Mouse (Mus musculus) liver, adult 2 months (tissue): ENCODE data around the gene Hnrnph1. TPM values are rescaled to one million over a fixed set of nuclear protein-coding genes. Genes with fewer than 3 reads are reported as not detected.

Experiments used
- DNase-seq: peaks from one replicate; pipeline ENCODE4 v3.0.0-alpha.2; 2011; ENCODE audit warnings: low read depth, low spot score; ENCODE audit errors: extremely low read depth
- H3K27ac ChIP-seq: fragments of 200-500 bp; replicated peaks from 2 replicates; pipeline ENCODE4 v1.5.1; 2012; ENCODE audit warnings: low read depth, mild to moderate bottlenecking, control low read depth, inconsistent platforms, low read length; ENCODE audit not compliant: insufficient read depth
- H3K27me3 ChIP-seq: fragments of 200-500 bp; 2 replicates; pipeline ENCODE4 v1.6.1; 2012; ENCODE audit warnings: mild to moderate bottlenecking, moderate library complexity, low read length, inconsistent platforms; ENCODE audit not compliant: control insufficient read depth, insufficient read depth
- H3K36me3 ChIP-seq: fragments of 200-500 bp; 2 replicates; pipeline ENCODE4 v1.6.1; 2012; ENCODE audit warnings: low read length, inconsistent platforms; ENCODE audit not compliant: control insufficient read depth, insufficient read depth
- H3K4me1 ChIP-seq: fragments of 200-500 bp; 2 replicates; pipeline ENCODE4 v1.6.1; 2011; ENCODE audit warnings: low read length; ENCODE audit not compliant: control insufficient read depth, insufficient read depth
- H3K4me3 ChIP-seq: fragments of 200-500 bp; 2 replicates; pipeline ENCODE4 v1.5.1; 2011; ENCODE audit warnings: low read depth, mild to moderate bottlenecking, control low read depth, low read length, moderate library complexity; ENCODE audit not compliant: insufficient read depth
- H3K79me2 ChIP-seq: fragments of 200-500 bp; 2 replicates; pipeline ENCODE4 v1.6.1; 2012; ENCODE audit warnings: inconsistent platforms, mild to moderate bottlenecking, low read length, moderate library complexity; ENCODE audit not compliant: control insufficient read depth, insufficient read depth
- H3K9ac ChIP-seq: fragments of 200-500 bp; 2 replicates; pipeline ENCODE4 v1.6.1; 2012; ENCODE audit warnings: low read depth, mild to moderate bottlenecking, control low read depth, inconsistent platforms, low read length
- CTCF ChIP-seq: fragments of 200-500 bp; IDR thresholded peaks from 2 replicates; pipeline ENCODE4 v1.5.1; 2011; ENCODE audit warnings: low read depth, low read length, control low read depth
- POLR2A ChIP-seq: fragments of 200-500 bp; IDR thresholded peaks from 2 replicates; pipeline ENCODE4 v1.6.1; 2011; ENCODE audit warnings: low read length, control low read depth; ENCODE audit not compliant: insufficient read depth; ENCODE audit errors: extremely low read depth
- WGBS: fragments of 180-500 bp; shearing (Covaris S2); methylation state at CpG from one replicate; pipeline ENCODE4 v1.1.7; 2018; 5-methylcytosine and 5-hydroxymethylcytosine counted together
- polyA plus RNA-seq: library from polyadenylated mRNA; depleted of rRNA; stranded (reverse); fragments of >200 nt; gene quantifications from 2 replicates; pipeline ENCODE4 v1.2.3, GENCODE M21; 2012; rRNA removed
- total RNA-seq: library from RNA; depleted of rRNA; stranded (reverse); fragments of >200 nt; gene quantifications from 2 replicates; pipeline ENCODE4 v1.2.3, GENCODE M21; 2014; rRNA removed

Hnrnph1 gene
- total RNA-seq (84.3 and 97.1 TPM in 2 replicates), polyA plus RNA-seq (13.7 and 17.6 TPM in 2 replicates)

GRCm38 (mm10) chr11:50376911-50377891, at the start of gene Hnrnph1:
Gene Hnrnph1, plus strand, starts transcription at chr11:50376990.
- under 1% methylated on average over 76 of the region's 76 CpGs for WGBS
- peak within 1 kb of the TSS; percentile 77 for H3K4me3 ChIP-seq
- DNase-seq, result peak; percentile 94
- TF ChIP-seq CTCF (no peak), POLR2A (peak; percentile 99)
- H3K4me1 ChIP-seq, result peaks cover 14% of the 10 kb centered on the region
- H3K27ac ChIP-seq, result peak within 1 kb of the TSS; percentile 97
- H3K27me3 ChIP-seq, result no peaks in the 10 kb centered on the region
- H3K9ac ChIP-seq, result peak within 1 kb of the TSS; percentile 97
- peaks cover 2% of the 10 kb centered on the region; the same call in 1 of the 2 replicates for H3K79me2 ChIP-seq
- H3K36me3 ChIP-seq, result peaks cover 21% of the 10 kb centered on the region

- Histone ChIP-seq H3K36me3 (no peaks in the 10 kb centered on the region), H3K9ac (no peak overlapping the region), H3K4me1 (peaks cover 7% of the 10 kb centered on the region; the same call in 1 of the 2 replicates), H3K27ac (no peak overlapping the region), H3K27me3 (no peaks in the 10 kb centered on the region), H3K4me3 (no peak overlapping the region), H3K79me2 (peaks cover 15% of the 10 kb centered on the region; the same call in 1 of the 2 replicates)
- DNase-seq, result no peak
- 65% methylated on average over 3 of the region's 3 CpGs for WGBS
- no peak for TF ChIP-seq CTCF
- no peak for TF ChIP-seq POLR2A
Observed at GRCm38 (mm10) chr11:50328075-50328625, 48.6 kb upstream of the Hnrnph1 start.

GRCm38 (mm10) chr11:50329378-50329777, 47.4 kb upstream of the Hnrnph1 start:
- Histone ChIP-seq H3K36me3 (no peaks in the 10 kb centered on the region), H3K4me3 (no peak overlapping the region), H3K4me1 (0 out of 2 replicates have a peak, but pooled peaks cover 2% of the 10 kb centered on the region), H3K27ac (no peak overlapping the region), H3K27me3 (no peaks in the 10 kb centered on the region), H3K9ac (no peak overlapping the region), H3K79me2 (peaks cover 10% of the 10 kb centered on the region; the same call in 1 of the 2 replicates)
- no peak for DNase-seq
- WGBS, result 91% methylated on average over 1 of the region's 1 CpGs
- TF ChIP-seq CTCF (no peak), POLR2A (no peak)

- TF ChIP-seq POLR2A, result no peak
- no peak for TF ChIP-seq CTCF
- Histone ChIP-seq H3K4me3 (no peak overlapping the region), H3K27ac (no peak overlapping the region), H3K4me1 (peaks cover 4% of the 10 kb centered on the region; the same call in 1 of the 2 replicates), H3K36me3 (no peaks in the 10 kb centered on the region), H3K9ac (no peak overlapping the region), H3K27me3 (no peaks in the 10 kb centered on the region), H3K79me2 (no peaks in the 10 kb centered on the region)
- WGBS, result 45% methylated on average over 3 of the region's 3 CpGs
- peak; percentile 68 for DNase-seq
Observed at GRCm38 (mm10) chr11:50333181-50333580, 43.6 kb upstream of the Hnrnph1 start.

- no peaks in the 10 kb centered on the region for H3K36me3 ChIP-seq
- no peaks in the 10 kb centered on the region for H3K79me2 ChIP-seq
- H3K4me3 ChIP-seq, result no peak overlapping the region
- 19% methylated on average over 1 of the region's 1 CpGs for WGBS
- H3K4me1 ChIP-seq, result peaks cover 4% of the 10 kb centered on the region; the same call in 1 of the 2 replicates
- no peak for TF ChIP-seq CTCF
- TF ChIP-seq POLR2A, result no peak
- no peak overlapping the region for H3K27ac ChIP-seq
- no peak for DNase-seq
- no peaks in the 10 kb centered on the region for H3K27me3 ChIP-seq
- H3K9ac ChIP-seq, result no peak overlapping the region
Observed at GRCm38 (mm10) chr11:50336126-50336525, 40.7 kb upstream of the Hnrnph1 start.
